Mouse (Mus musculus) cortical plate, adult 2 months (tissue): ENCODE data around the gene Wnt9a. TPM values are rescaled to one million over a fixed set of nuclear protein-coding genes. Genes with fewer than 3 reads are reported as not detected.
"Not testable (repeated sequence)": the region's sequence is repeated elsewhere in the genome, so short reads cannot be mapped to it uniquely, and the experiment has no call there.

Source experiments
- H3K27ac ChIP-seq: fragments of 200-500 bp; 2 replicates; pipeline ENCODE4 v1.5.1; 2012; ENCODE audit warnings: low read length, control low read depth, inconsistent platforms; ENCODE audit not compliant: insufficient read depth
- H3K4me1 ChIP-seq: fragments of 200-500 bp; 2 replicates; pipeline ENCODE4 v1.6.1; 2011; ENCODE audit warnings: low read length; ENCODE audit not compliant: control insufficient read depth, insufficient read depth
- H3K4me3 ChIP-seq: fragments of 200-500 bp; 2 replicates; pipeline ENCODE4 v1.5.1; 2011; ENCODE audit warnings: mild to moderate bottlenecking, low read length, control low read depth; ENCODE audit not compliant: insufficient read depth
- CTCF ChIP-seq: fragments of 200-500 bp; IDR thresholded peaks from 2 replicates; pipeline ENCODE4 v1.5.1; 2011; ENCODE audit warnings: mild to moderate bottlenecking, control low read depth, low read length; ENCODE audit not compliant: insufficient read depth; ENCODE audit errors: extremely low read depth
- POLR2A ChIP-seq: fragments of 200-500 bp; IDR thresholded peaks from 2 replicates; pipeline ENCODE4 v1.6.1; 2011; ENCODE audit warnings: mild to moderate bottlenecking, low read length, control low read depth; ENCODE audit not compliant: insufficient read depth; ENCODE audit errors: extremely low read depth
- polyA plus RNA-seq: library from polyadenylated mRNA; depleted of rRNA; stranded (reverse); fragments of >200 nt; gene quantifications from 2 replicates; pipeline ENCODE4 v1.2.3, GENCODE M21; 2012

Wnt9a gene
- polyA plus RNA-seq, 1 experiment: 15.9 TPM

GRCm38 (mm10) chr11:59300185-59300584 is 6.5 kb upstream of the Wnt9a start:
- TF ChIP-seq CTCF (peak; percentile 51; the same call in 1 of the 2 replicates), POLR2A (no peak)
- no peak overlapping the region for H3K4me3 ChIP-seq
- no peaks in the 10 kb centered on the region for H3K4me1 ChIP-seq

GRCm38 (mm10) chr11:59301053-59301452 is 5.7 kb upstream of the Wnt9a start:
- not testable (repeated sequence) for H3K27ac ChIP-seq, H3K4me1 ChIP-seq, H3K4me3 ChIP-seq

More at GRCm38 (mm10) chr11:59300185-59300584, 6.5 kb upstream of the Wnt9a start:
- no peak overlapping the region for H3K27ac ChIP-seq

- no peak for TF ChIP-seq POLR2A
- peak; percentile 85 for TF ChIP-seq CTCF
- H3K4me3 ChIP-seq: no peak overlapping the region
- H3K27ac ChIP-seq: no peak overlapping the region
- peaks cover 2% of the 10 kb centered on the region; the same call in 1 of the 2 replicates for H3K4me1 ChIP-seq
Measured at GRCm38 (mm10) chr11:59302700-59303569, 3.8 kb upstream of the Wnt9a start.

- TF ChIP-seq POLR2A (no peak; the same call in 1 of the 2 replicates), CTCF (no peak)
- H3K4me3 ChIP-seq: peak overlapping the region; percentile 68; the same call in 1 of the 2 replicates
- peak overlapping the region; percentile 62 for H3K27ac ChIP-seq
- H3K4me1 ChIP-seq: peaks cover 2% of the 10 kb centered on the region; the same call in 1 of the 2 replicates
Measured at GRCm38 (mm10) chr11:59305008-59305820, 1.5 kb upstream of the Wnt9a start.

GRCm38 (mm10) chr11:59305821-59306215 is 910 bp upstream of the Wnt9a start:
- peak overlapping the region; percentile 68; the same call in 1 of the 2 replicates for H3K4me3 ChIP-seq
- peak overlapping the region; percentile 62; the same call in 1 of the 2 replicates for H3K27ac ChIP-seq
- peaks cover 2% of the 10 kb centered on the region; the same call in 1 of the 2 replicates for H3K4me1 ChIP-seq
- TF ChIP-seq CTCF (no peak), POLR2A (no peak)

- H3K4me3 ChIP-seq: peak overlapping the region; percentile 68
- peaks cover 5% of the 10 kb centered on the region for H3K4me1 ChIP-seq
- peak overlapping the region; percentile 6; the same call in 1 of the 2 replicates for H3K27ac ChIP-seq
- TF ChIP-seq CTCF (peak; percentile 48), POLR2A (no peak)
Measured at GRCm38 (mm10) chr11:59307422-59308163, 865 bp downstream of the Wnt9a start.

GRCm38 (mm10) chr11:59308164-59308542 is 1.4 kb downstream of the Wnt9a start:
- Histone ChIP-seq H3K4me1 (peaks cover 5% of the 10 kb centered on the region), H3K27ac (peak overlapping the region; percentile 36; the same call in 1 of the 2 replicates), H3K4me3 (peak overlapping the region; percentile 68)
- TF ChIP-seq POLR2A (no peak), CTCF (no peak)

- Histone ChIP-seq H3K27ac (0 out of 2 replicates have a peak overlapping the region, but pooled peaks have one; percentile 36), H3K4me1 (peaks cover 5% of the 10 kb centered on the region), H3K4me3 (peak overlapping the region; percentile 68)
- TF ChIP-seq POLR2A (no peak), CTCF (no peak)
Measured at GRCm38 (mm10) chr11:59308625-59309024, 1.9 kb downstream of the Wnt9a start.

GRCm38 (mm10) chr11:59309106-59309805 is 2.5 kb downstream of the Wnt9a start:
- peak overlapping the region; percentile 68; the same call in 1 of the 2 replicates for H3K4me3 ChIP-seq
- no peak overlapping the region for H3K27ac ChIP-seq
- H3K4me1 ChIP-seq: peaks cover 5% of the 10 kb centered on the region
- TF ChIP-seq CTCF (no peak), POLR2A (peak; percentile 40; the same call in 1 of the 2 replicates)
